14 mouse cellular contexts compared by ENCODE assay signal in genomic region chr2:168876631-168877030, GRCm38 (mm10).
"Had no signal": no experiment of that assay in that cellular context is flagged by ENCODE, and none has a peak within 500 bp of the region (broad histone marks: within the 10 kb centered on the region; RNA-seq: fewer than 3 reads in every experiment).

No protein-coding gene starts in this region.

- DNase-seq: cerebellum, adult 8-10 months; cerebellum, adult 9-10 months; cerebellum, adult 9-11 months; cerebellum, postnatal 36 days; embryo, embryonic 11 days; forebrain, postnatal 0 days; gastrocnemius, adult 2 months; gastrocnemius, postnatal 10 days; gastrocnemius, postnatal 14 days; gastrocnemius, postnatal 25 days; gastrocnemius, postnatal 36 days; heart, adult 11 months; heart, adult 18-20 months; heart, adult 2 months had no signal
